ENCODE assay signal across 9 mouse cellular contexts in genomic region chr11:31617236-31617635, GRCm38 (mm10). TPM values are rescaled to one million over a fixed set of nuclear protein-coding genes. Genes with fewer than 3 reads are reported as not detected.
DNase-seq lines count a peak whose midpoint lies in the region; ATAC-seq lines count a peak whose summit lies in the region.
"Had no signal": no experiment of that assay in that cellular context is flagged by ENCODE, and none has a peak within 500 bp of the region (broad histone marks: within the 10 kb centered on the region; RNA-seq: fewer than 3 reads in every experiment).

No protein-coding gene starts in this region.

- H3K36me3 ChIP-seq in liver, embryonic 11.5 days (ENCODE audit: control insufficient read depth, insufficient read depth, low read length) = no peaks in the 10 kb centered on the region
- H3K36me3 ChIP-seq: limb, embryonic 15.5 days had no signal

- WGBS in liver, embryonic 11.5 days = 76% methylated on average over 3 of the region's 3 CpGs

- H3K27ac ChIP-seq in liver, embryonic 11.5 days (ENCODE audit: low read depth, low read length) = no peak overlapping the region
- H3K27ac ChIP-seq: limb, embryonic 15.5 days had no signal

- intact Hi-C loops in gastrocnemius, postnatal 36 days (cut with DNase I) = no loop called here

- no peak overlapping the region for H3K4me3 ChIP-seq in liver, embryonic 11.5 days (ENCODE audit: low read depth, low read length)
- H3K4me3 ChIP-seq: limb, embryonic 15.5 days had no signal

- H3K9ac ChIP-seq in liver, embryonic 11.5 days (ENCODE audit: low read depth, low read length) = no peak overlapping the region
- H3K9ac ChIP-seq: limb, embryonic 15.5 days had no signal

- no peak for ATAC-seq in liver, embryonic 11.5 days (replicated peaks; ENCODE audit: low FRiP score)

- H3K9me3 ChIP-seq in liver, embryonic 11.5 days (ENCODE audit: control insufficient read depth, low read length) = no peaks in the 10 kb centered on the region
- H3K9me3 ChIP-seq: limb, embryonic 15.5 days had no signal

- peak; percentile 23 for DNase-seq in liver
- DNase-seq in liver, embryonic 11.5 days (ENCODE audit: low spot score) = no peak
- peak; percentile 62 to 88 for DNase-seq in gastrocnemius, postnatal 36 days
- DNase-seq in lung, adult 18-20 months = peak; percentile 94 to 96
- DNase-seq in urinary bladder, postnatal 14 days (ENCODE audit: low spot score) = peak; percentile 86
- DNase-seq in cerebellum, adult 11 months = no peak
- DNase-seq in retina, embryonic 14.5 days (ENCODE audit: low spot score) = no peak
- DNase-seq in natural killer cell, adult 2 months (ENCODE audit: low spot score in 2 of 2) = no peak

- no peaks in the 10 kb centered on the region for H3K27me3 ChIP-seq in liver, embryonic 11.5 days (replicated peaks; ENCODE audit: control insufficient read depth, insufficient read depth, low read length)
- H3K27me3 ChIP-seq: limb, embryonic 15.5 days had no signal

- H3K4me1 ChIP-seq in liver, embryonic 11.5 days (replicated peaks; ENCODE audit: control insufficient read depth, insufficient read depth, low read length) = no peaks in the 10 kb centered on the region

- no peak overlapping the region for H3K4me2 ChIP-seq in liver, embryonic 11.5 days
- H3K4me2 ChIP-seq: limb, embryonic 15.5 days had no signal

RNA-seq across cellular contexts. Expression of gene Bod1, which starts 54.4 kb away (rescaled TPM):
- polyA plus RNA-seq in liver, embryonic 11.5 days (2014; fragmentation: Nextera tagmentation; extraction: Ambion mirVana) = 39.7 and 40.1 TPM in 2 replicates
- 100 to 1,000 TPM; 131 to 146 TPM for total RNA-seq in gastrocnemius, postnatal 36 days (2021)

Comparison
In these comparisons a context has a peak if more than half of its experiments do, and no peak if none do; other contexts are left out.
1. DNase-seq: peak in liver (single experiment), gastrocnemius, postnatal 36 days (2 of 2), lung, adult 18-20 months (2 of 2) and urinary bladder, postnatal 14 days (single experiment); none in liver, embryonic 11.5 days (single experiment), cerebellum, adult 11 months (single experiment), retina, embryonic 14.5 days (single experiment) and natural killer cell, adult 2 months (0 of 2).